Mouse (Mus musculus) erythroblast, embryonic 14.5 days (primary cell): ENCODE measurements at regions not wholly inside any gene's neighbourhood (a gene's known extent, or its start where the extent isn't known, plus 50 kb on each side); places are given as distances from the start of the nearest gene placed in this dataset.

ENCODE experiments used
- H3K27me3 ChIP-seq: 2 replicates; pipeline ENCODE4 v1.6.1; 2012; ENCODE audit warnings: inconsistent platforms; ENCODE audit not compliant: control insufficient read depth
- H3K36me3 ChIP-seq: 2 replicates; pipeline ENCODE4 v1.6.1; 2012; ENCODE audit warnings: mild to moderate bottlenecking, inconsistent platforms; ENCODE audit not compliant: control insufficient read depth
- H3K4me1 ChIP-seq: 2 replicates; pipeline ENCODE4 v1.6.1; 2012; ENCODE audit warnings: inconsistent platforms; ENCODE audit not compliant: control insufficient read depth
- H3K4me3 ChIP-seq: replicated peaks from 2 replicates; pipeline ENCODE3; 2012; ENCODE audit warnings: moderate library complexity, mild to moderate bottlenecking, inconsistent platforms
- H3K9me3 ChIP-seq: 2 replicates; pipeline ENCODE4 v1.6.1; 2012; ENCODE audit warnings: low read length, inconsistent platforms, mixed read lengths; ENCODE audit not compliant: control insufficient read depth
- GATA1 ChIP-seq: IDR thresholded peaks from 2 replicates; pipeline ENCODE4 v1.6.1; 2012; ENCODE audit warnings: low read length, inconsistent platforms, mixed read lengths
- TAL1 ChIP-seq: IDR thresholded peaks from 3 replicates; pipeline ENCODE4 v1.6.1; 2012; ENCODE audit warnings: low read length, inconsistent platforms, mixed read lengths

- no peak for TF ChIP-seq TAL1
- TF ChIP-seq GATA1, result no peak
These were observed 232.8 kb upstream of the Trib2 start for GRCm38 (mm10) chr12:16049545-16049944.

GRCm38 (mm10) chr12:16046643-16047042 lies 229.9 kb upstream of the Trib2 start:
- Histone ChIP-seq H3K9me3 (no peaks in the 10 kb centered on the region), H3K4me3 (no peak overlapping the region), H3K27me3 (no peaks in the 10 kb centered on the region), H3K4me1 (peaks cover 26% of the 10 kb centered on the region), H3K36me3 (no peaks in the 10 kb centered on the region)
- no peak for TF ChIP-seq GATA1

More at GRCm38 (mm10) chr12:16049545-16049944, 232.8 kb upstream of the Trib2 start:
- Histone ChIP-seq H3K4me3 (no peak overlapping the region), H3K27me3 (no peaks in the 10 kb centered on the region), H3K4me1 (peaks cover 20% of the 10 kb centered on the region), H3K36me3 (no peaks in the 10 kb centered on the region), H3K9me3 (no peaks in the 10 kb centered on the region)

- Histone ChIP-seq H3K9me3 (no peaks in the 10 kb centered on the region), H3K27me3 (no peaks in the 10 kb centered on the region), H3K4me3 (no peak overlapping the region), H3K36me3 (no peaks in the 10 kb centered on the region), H3K4me1 (peaks cover 26% of the 10 kb centered on the region)
- no peak for TF ChIP-seq GATA1
- no peak for TF ChIP-seq TAL1
These were observed 229.2 kb upstream of the Trib2 start for GRCm38 (mm10) chr12:16045791-16046494.

GRCm38 (mm10) chr12:16043466-16044214 lies 226.9 kb upstream of the Trib2 start:
- Histone ChIP-seq H3K36me3 (no peaks in the 10 kb centered on the region), H3K27me3 (no peaks in the 10 kb centered on the region), H3K4me3 (no peak overlapping the region), H3K9me3 (no peaks in the 10 kb centered on the region), H3K4me1 (peaks cover 26% of the 10 kb centered on the region)
- TF ChIP-seq TAL1 (no peak), GATA1 (no peak)

- TF ChIP-seq GATA1 (no peak), TAL1 (no peak)
- H3K27me3 ChIP-seq, result no peaks in the 10 kb centered on the region
- H3K4me1 ChIP-seq, result peaks cover 20% of the 10 kb centered on the region
- no peaks in the 10 kb centered on the region for H3K9me3 ChIP-seq
- no peak overlapping the region for H3K4me3 ChIP-seq
- H3K36me3 ChIP-seq, result no peaks in the 10 kb centered on the region
These were observed 225.6 kb upstream of the Trib2 start for GRCm38 (mm10) chr12:16042362-16042761.

- no peaks in the 10 kb centered on the region for H3K9me3 ChIP-seq
- no peaks in the 10 kb centered on the region for H3K36me3 ChIP-seq
- no peaks in the 10 kb centered on the region for H3K27me3 ChIP-seq
- H3K4me3 ChIP-seq, result no peak overlapping the region
- no peak for TF ChIP-seq GATA1
- no peak for TF ChIP-seq TAL1
- peaks cover 10% of the 10 kb centered on the region for H3K4me1 ChIP-seq
These were observed 224.4 kb upstream of the Trib2 start for GRCm38 (mm10) chr12:16041129-16041528.

GRCm38 (mm10) chr12:16035551-16035950 lies 218.8 kb upstream of the Trib2 start:
- Histone ChIP-seq H3K27me3 (no peaks in the 10 kb centered on the region), H3K36me3 (no peaks in the 10 kb centered on the region), H3K9me3 (no peaks in the 10 kb centered on the region), H3K4me1 (no peaks in the 10 kb centered on the region), H3K4me3 (no peak overlapping the region)
- no peak for TF ChIP-seq TAL1
- no peak for TF ChIP-seq GATA1

GRCm38 (mm10) chr12:16034691-16035515 lies 218.2 kb upstream of the Trib2 start:
- no peaks in the 10 kb centered on the region for H3K4me1 ChIP-seq
- no peak for TF ChIP-seq TAL1
- no peak for TF ChIP-seq GATA1
- H3K9me3 ChIP-seq, result no peaks in the 10 kb centered on the region
- no peaks in the 10 kb centered on the region for H3K36me3 ChIP-seq
- H3K27me3 ChIP-seq, result no peaks in the 10 kb centered on the region
- H3K4me3 ChIP-seq, result no peak overlapping the region

- no peak for TF ChIP-seq GATA1
- no peak for TF ChIP-seq TAL1
- no peaks in the 10 kb centered on the region for H3K36me3 ChIP-seq
These were observed 209.9 kb upstream of the Trib2 start for GRCm38 (mm10) chr12:16026654-16027053.

More at GRCm38 (mm10) chr12:16026654-16027053, 209.9 kb upstream of the Trib2 start:
- Histone ChIP-seq H3K9me3 (no peaks in the 10 kb centered on the region), H3K27me3 (no peaks in the 10 kb centered on the region), H3K4me3 (no peak overlapping the region), H3K4me1 (peaks cover 6% of the 10 kb centered on the region; the same call in 1 of the 2 replicates)
